Mouse (Mus musculus) Muller cell, postnatal 12 days (primary cell): ENCODE data around the gene Gm5168.
"Not testable (repeated sequence)": the region's sequence is repeated elsewhere in the genome, so short reads cannot be mapped to it uniquely, and the experiment has no call there.

Experiments
- DNase-seq: peaks from one replicate; pipeline ENCODE4 v3.0.0-alpha.2; 2015; ENCODE audit errors: inconsistent ontology term

Gene Gm5168

DNA sequence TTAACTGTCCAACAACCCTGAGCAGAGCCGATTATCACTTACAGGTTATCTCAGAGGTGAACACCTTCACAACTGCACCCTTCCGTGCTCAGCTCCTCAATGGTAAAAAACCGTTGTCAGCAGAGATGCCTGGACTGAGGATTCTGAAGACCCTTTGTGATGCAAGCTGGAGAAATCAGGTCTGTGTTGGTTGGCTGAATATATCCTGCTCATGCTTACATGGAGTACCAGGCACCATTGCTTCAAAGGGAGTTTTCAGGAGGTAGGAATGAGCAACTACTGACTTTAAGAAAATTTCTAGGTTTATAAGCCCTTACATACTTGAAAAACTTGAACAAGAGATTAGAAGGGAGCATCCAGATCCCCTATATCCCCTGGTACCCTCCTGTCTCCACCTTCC, at the start of gene Gm5168:
Gene Gm5168 (minus strand): TSS at position 101 of the 400 bp plus-strand sequence.
- not testable (repeated sequence) for DNase-seq
